Mouse (Mus musculus) layer of hippocampus, adult 9-10 months (tissue): ENCODE measurements around the gene Samd15.
"Not testable (repeated sequence)": the region's sequence is repeated elsewhere in the genome, so short reads cannot be mapped to it uniquely, and the experiment has no call there.

Experiments used
- DNase-seq: peaks from one replicate; pipeline ENCODE4 v3.0.0; 2022; ENCODE audit warnings: low spot score

Samd15 gene

DNA sequence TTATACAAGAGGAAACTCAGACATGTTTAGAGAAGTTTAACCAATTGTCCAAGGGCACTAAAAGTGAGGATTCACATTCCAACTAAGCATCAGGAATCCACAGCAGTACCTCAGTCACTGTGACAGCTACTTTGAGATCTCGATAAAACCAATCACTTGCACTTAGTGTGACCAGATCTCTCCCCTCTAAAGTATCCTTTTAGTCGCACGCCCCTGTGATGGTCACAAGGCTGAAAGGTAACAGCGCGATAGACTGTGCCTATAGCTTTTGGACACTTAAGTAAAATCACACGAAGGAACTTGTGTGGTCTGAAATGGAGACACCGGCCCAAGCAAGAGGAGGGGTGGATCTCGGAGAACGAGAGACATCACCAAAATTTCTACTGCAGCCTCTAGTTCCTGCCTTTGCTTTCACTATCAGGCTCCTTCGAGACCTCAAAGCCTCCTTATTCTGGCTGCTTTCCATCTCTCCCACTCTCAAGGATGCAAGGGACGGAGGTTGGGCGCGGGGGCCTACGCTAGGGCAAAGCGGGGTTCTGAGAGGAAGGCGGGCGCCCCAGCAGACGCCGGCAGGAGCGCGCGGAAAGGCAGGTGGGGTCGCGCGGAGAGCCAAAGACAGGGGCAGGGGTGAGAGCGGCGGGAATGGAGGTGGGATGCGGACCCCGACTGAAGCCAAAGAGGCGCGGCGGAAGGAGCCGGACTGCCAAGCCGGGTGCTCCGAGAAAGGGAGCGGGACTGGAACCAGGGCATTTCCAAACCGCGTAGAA lies at the start of gene Samd15:
Samd15 (plus strand) TSS at position 518 of the 767 bp plus-strand sequence.
- no peak for DNase-seq

DNA sequence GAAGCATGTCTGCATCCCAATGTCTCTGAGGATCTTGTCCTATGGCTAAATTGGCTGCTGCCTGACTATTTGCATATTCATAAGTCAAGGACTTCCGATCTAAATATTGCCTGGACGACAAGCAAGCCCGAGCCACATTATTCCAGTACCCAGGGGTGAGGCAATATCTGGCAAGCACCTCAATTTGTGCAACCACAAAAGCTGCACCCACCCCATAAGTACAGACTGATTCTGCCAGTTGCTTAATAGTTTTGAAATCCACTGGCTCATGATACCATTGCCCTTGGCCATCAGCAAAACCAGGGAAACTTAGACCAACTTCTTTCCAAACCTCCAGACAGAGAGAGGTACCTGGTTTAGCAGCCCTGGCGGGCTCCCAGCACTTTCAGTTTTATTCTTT lies 45.1 kb upstream of the Samd15 start:
- DNase-seq = not testable (repeated sequence)

DNA sequence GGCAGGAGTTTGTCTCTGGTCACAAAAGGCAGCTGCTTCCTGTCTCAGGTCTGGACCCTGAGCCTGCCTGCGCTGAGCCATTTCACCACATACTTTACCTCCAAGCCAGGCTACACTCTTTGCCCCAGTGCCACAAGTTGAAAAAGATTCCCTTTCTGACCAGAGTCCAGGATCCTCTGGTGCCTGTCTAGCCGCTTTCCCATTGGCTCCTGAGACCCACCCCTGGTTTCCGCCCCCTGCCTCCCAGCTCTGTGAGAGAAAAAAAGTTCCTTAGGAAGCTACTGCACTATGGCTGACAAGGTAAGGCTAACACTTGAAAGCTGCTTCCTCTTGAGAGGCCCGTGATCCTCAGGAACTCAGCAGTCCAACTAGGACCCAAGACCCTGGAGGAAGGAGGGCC lies 42.2 kb upstream of the Samd15 start:
- DNase-seq = no peak

- DNase-seq = no peak
Observed at GRCm38 (mm10) chr12:87158099-87158498, 41.4 kb upstream of the Samd15 start.

- DNase-seq = no peak
Observed at GRCm38 (mm10) chr12:87160310-87160709, 39.2 kb upstream of the Samd15 start.

- no peak for DNase-seq
Observed at GRCm38 (mm10) chr12:87160815-87161214, 38.7 kb upstream of the Samd15 start.

- DNase-seq = no peak
Observed at GRCm38 (mm10) chr12:87175194-87175946, 24.2 kb upstream of the Samd15 start.

GRCm38 (mm10) chr12:87177631-87178030 lies 21.9 kb upstream of the Samd15 start:
- no peak for DNase-seq

DNA sequence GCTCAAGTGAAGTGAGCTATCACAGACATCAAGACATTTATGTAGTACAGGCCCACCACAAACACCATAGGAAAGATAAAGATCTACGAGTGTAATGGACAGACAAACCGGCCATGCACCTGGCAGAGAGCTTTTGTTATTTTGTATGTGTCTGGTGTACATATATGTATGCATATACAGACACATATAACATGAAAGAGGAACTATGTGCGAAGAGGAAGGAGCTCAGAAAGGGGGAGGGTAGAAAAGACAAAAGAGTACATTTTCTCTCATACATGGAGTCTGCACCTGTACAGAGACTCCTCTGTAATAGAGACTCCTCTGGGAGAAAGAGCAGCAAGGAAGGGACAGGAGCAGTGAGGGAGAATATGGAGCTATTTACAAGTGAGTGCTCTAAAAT lies 6.5 kb upstream of the Samd15 start:
- DNase-seq = no peak

DNA sequence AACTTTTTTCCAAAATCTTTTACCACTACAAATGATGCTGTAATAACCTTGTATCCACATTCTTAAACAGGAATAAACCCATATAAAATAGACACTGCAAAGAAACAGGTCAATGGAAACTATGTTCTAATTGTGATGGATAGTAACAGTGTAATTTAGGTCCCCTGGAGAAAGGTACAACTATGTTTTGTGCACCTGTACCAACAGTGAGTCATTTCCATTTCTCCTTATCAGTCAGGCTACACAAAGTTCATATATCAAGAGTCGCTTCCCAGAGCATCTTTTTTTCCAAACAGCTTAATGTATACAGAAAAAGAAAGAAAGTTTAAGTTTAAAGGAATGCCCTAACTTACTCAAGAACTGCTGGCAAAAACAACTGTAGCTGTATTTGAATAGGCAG lies 4.5 kb upstream of the Samd15 start:
- DNase-seq = no peak

- DNase-seq = no peak
Observed at GRCm38 (mm10) chr12:87196310-87196709, 3.2 kb upstream of the Samd15 start.

- DNase-seq = no peak
Observed at GRCm38 (mm10) chr12:87198792-87199191, 731 bp upstream of the Samd15 start.

- peak; percentile 26 for DNase-seq
Observed at GRCm38 (mm10) chr12:87199973-87200586, 557 bp downstream of the Samd15 start, which contains the start of gene Tmed8. Gene Tmed8, minus strand, starts transcription at chr12:87200454.

- no peak for DNase-seq
Observed at GRCm38 (mm10) chr12:87201694-87202093, 2.2 kb downstream of the Samd15 start.

DNA sequence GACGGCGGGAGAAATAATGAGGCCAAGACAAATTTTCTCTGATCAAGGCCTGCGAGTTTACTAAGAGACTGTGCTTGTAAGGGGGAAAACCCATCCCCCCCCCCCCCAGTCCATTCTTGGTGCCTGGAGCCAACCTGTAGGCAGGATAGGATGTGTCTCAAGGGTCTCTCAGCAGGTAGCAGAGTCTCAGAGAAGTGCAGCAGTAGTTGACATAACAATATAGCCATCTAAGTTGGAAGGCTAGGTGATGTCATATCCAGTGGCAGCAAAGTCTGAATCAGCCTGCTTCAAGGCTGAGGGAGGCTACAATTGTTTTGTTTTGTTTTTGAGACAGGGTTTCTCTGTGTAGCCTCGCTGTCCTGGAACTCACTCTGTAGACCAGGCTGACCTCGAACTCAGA lies 6.3 kb downstream of the Samd15 start:
- not testable (repeated sequence) for DNase-seq

GRCm38 (mm10) chr12:87212844-87213606 lies 13.5 kb downstream of the Samd15 start:
- no peak for DNase-seq

DNA sequence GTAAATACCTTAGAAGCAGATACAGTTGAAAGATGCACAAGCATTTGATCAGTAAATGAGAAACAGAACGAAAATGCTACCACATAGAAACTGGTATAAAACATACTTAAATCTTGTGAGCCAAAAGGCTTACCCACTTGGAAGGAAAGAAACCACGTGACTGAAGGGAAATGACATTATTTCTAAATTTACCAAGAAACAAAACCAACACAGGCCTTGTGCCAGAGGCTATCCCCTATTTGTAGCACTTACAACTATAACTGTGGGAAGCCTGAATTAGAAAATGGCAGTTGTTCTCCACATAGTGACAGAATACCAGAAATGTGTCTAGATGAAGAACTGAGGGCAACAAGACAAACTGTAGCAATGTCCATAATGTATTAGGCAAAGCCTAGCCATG lies 16.5 kb downstream of the Samd15 start:
- DNase-seq = no peak

DNA sequence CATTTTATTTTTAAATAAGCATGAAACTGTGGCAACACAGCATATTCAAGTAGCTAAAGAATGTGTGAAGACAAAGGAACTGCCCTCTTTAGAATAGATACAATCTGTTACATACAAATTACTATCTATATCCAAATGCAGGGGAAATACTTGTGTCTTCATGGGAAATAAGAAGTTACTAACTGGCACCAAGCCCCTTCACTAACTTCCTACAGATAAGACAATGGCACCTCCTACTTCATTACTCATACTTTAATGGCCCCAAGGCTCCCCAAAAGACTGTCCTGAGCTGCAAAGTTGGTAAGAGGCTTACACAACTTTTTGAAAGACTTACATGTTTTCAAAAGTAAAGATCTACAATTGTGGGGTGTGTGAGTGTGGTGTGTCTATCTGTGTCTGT lies 18.1 kb downstream of the Samd15 start:
- DNase-seq = no peak

- DNase-seq = no peak
Observed at GRCm38 (mm10) chr12:87219362-87219761, 19.8 kb downstream of the Samd15 start.

GRCm38 (mm10) chr12:87224950-87225349 lies 25.4 kb downstream of the Samd15 start:
- DNase-seq = no peak

DNA sequence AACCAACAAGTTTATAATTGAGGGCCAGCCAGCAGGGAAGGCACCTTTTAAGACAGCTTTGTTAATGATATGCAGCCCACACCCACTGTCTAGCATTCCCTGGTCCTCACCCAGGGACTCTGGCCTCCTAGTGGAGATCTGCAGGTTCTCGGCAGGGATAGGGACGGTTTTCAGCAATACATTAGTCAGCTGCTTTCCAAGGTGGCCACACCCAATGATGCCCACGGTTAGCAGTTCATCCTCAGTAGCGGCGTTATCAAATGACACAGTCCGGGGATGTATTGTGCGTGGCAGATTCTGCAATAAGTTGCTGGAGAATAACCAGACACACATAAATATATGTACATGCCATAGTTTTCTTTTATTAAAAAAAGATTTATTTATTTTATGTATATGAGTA lies 27.3 kb downstream of the Samd15 start:
- DNase-seq = no peak

GRCm38 (mm10) chr12:87229633-87230032 lies 30.1 kb downstream of the Samd15 start:
- DNase-seq = no peak
